Mouse (Mus musculus) intestine, postnatal 0 days (tissue): ENCODE results near the gene Nup107. TPM values are rescaled to one million over a fixed set of nuclear protein-coding genes. Genes with fewer than 3 reads are reported as not detected.

Source experiments
- ATAC-seq: fragments of 200-750 bp; cut with Nextera tagmentation; 2 replicates; pipeline ENCODE4 v1.8.0; 2017; ENCODE audit warnings: mild to moderate bottlenecking, moderate TSS enrichment, moderate library complexity
- H3K27ac ChIP-seq: fragments of 300-500 bp; sonication (generic); 2 replicates; pipeline ENCODE4 v1.5.1; 2014; ENCODE audit warnings: mild to moderate bottlenecking, low read depth, low read length, moderate library complexity
- H3K27me3 ChIP-seq: fragments of 300-500 bp; sonication (generic); replicated peaks from 2 replicates; pipeline ENCODE4 v1.6.1; 2014; ENCODE audit warnings: low read length, mixed read lengths; ENCODE audit not compliant: control insufficient read depth, insufficient read depth
- H3K36me3 ChIP-seq: fragments of 300-500 bp; sonication (generic); 2 replicates; pipeline ENCODE4 v1.6.1; 2014; ENCODE audit warnings: mild to moderate bottlenecking, moderate library complexity; ENCODE audit not compliant: control insufficient read depth, insufficient read depth
- H3K4me1 ChIP-seq: fragments of 300-500 bp; sonication (generic); replicated peaks from 2 replicates; pipeline ENCODE4 v1.6.1; 2014; ENCODE audit warnings: antibody characterized with exemption, low read length, mixed read lengths; ENCODE audit not compliant: control insufficient read depth, insufficient read depth
- H3K4me2 ChIP-seq: fragments of 300-500 bp; sonication (generic); replicated peaks from 2 replicates; pipeline ENCODE4 v1.6.1; 2014; ENCODE audit warnings: low read depth, mild to moderate bottlenecking, moderate library complexity
- H3K4me3 ChIP-seq: fragments of 300-500 bp; sonication (generic); 2 replicates; pipeline ENCODE4 v1.5.1; 2014; ENCODE audit warnings: low read depth, low read length
- H3K9ac ChIP-seq: fragments of 300-500 bp; sonication (generic); 2 replicates; pipeline ENCODE4 v1.6.1; 2014; ENCODE audit warnings: mild to moderate bottlenecking, low read depth, low read length
- H3K9me3 ChIP-seq: fragments of 300-500 bp; sonication (generic); 2 replicates; pipeline ENCODE4 v1.6.1; 2016; ENCODE audit warnings: mixed run types; ENCODE audit not compliant: control insufficient read depth
- CTCF ChIP-seq: sonication (generic); IDR thresholded peaks from 2 replicates; pipeline ENCODE4 v1.5.1; 2016; ENCODE audit warnings: low read depth, mild to moderate bottlenecking, control low read depth, antibody characterized with exemption, moderate library complexity
- WGBS: fragments of 180-500 bp; shearing (Covaris S2); extraction: QIAGEN DNeasy Blood & Tissue Kit; methylation state at CpG from one replicate; pipeline ENCODE4 v1.1.7; 2014; 5-methylcytosine and 5-hydroxymethylcytosine counted together
- polyA plus RNA-seq: library from polyadenylated mRNA; unstranded; fragments of >200 nt; fragmentation: Nextera tagmentation; extraction: Ambion mirVana; gene quantifications from 2 replicates; pipeline ENCODE4 v1.2.1, GENCODE M21; 2015

The Nup107 gene
- polyA plus RNA-seq, 1 experiment from 2014 or later = 16.2 TPM

DNA sequence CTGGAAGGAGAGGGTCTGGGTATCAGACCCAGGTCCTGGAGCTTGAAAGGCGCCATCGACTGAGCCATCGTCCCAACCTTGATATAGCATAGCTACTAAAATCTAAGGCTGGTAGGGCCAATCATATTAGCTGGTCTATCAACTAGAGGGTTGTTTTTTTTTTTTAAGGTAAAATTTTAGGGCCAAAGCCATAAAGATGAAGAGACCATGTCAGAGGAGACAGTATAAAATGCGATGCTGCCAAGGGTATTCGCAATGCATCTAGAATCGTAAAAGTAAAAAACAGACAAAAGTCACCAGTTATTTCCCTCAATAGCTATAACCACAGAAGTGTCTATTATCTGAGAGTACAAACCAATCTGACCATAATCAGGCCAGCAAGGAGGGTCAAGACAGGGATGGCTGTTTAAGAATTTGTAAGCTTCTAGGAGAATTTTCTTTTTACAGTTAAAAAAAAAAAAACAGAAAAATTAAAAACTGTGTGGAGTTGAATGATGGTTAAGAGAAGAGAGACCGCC lies 40.1 kb downstream of the Nup107 start:
- 97% methylated on average over 7 of the region's 7 CpGs for WGBS
- H3K9me3 ChIP-seq = no peaks in the 10 kb centered on the region

GRCm38 (mm10) chr10:117751744-117752143 lies 40.8 kb downstream of the Nup107 start:
- H3K4me2 ChIP-seq = no peak overlapping the region
- TF ChIP-seq CTCF = no peak
- H3K9ac ChIP-seq = no peak overlapping the region
- ATAC-seq = no peak
- no peaks in the 10 kb centered on the region for H3K9me3 ChIP-seq
- H3K4me1 ChIP-seq = no peaks in the 10 kb centered on the region
- no peak overlapping the region for H3K4me3 ChIP-seq
- no peaks in the 10 kb centered on the region for H3K27me3 ChIP-seq
- peaks cover 54% of the 10 kb centered on the region for H3K36me3 ChIP-seq
- H3K27ac ChIP-seq = no peak overlapping the region
- WGBS = 98% methylated on average over 6 of the region's 6 CpGs

More for the DNA sequence above, 40.1 kb downstream of the Nup107 start:
- H3K4me2 ChIP-seq = no peak overlapping the region
- no peak overlapping the region for H3K9ac ChIP-seq
- no peak for ATAC-seq
- no peak overlapping the region for H3K4me3 ChIP-seq
- TF ChIP-seq CTCF = no peak
- no peak overlapping the region for H3K27ac ChIP-seq
- no peaks in the 10 kb centered on the region for H3K27me3 ChIP-seq
- peaks cover 60% of the 10 kb centered on the region for H3K36me3 ChIP-seq
- H3K4me1 ChIP-seq = no peaks in the 10 kb centered on the region

GRCm38 (mm10) chr10:117751282-117751610 lies 41.3 kb downstream of the Nup107 start:
- Histone ChIP-seq H3K36me3 (peaks cover 50% of the 10 kb centered on the region), H3K9ac (no peak overlapping the region), H3K27ac (no peak overlapping the region), H3K4me3 (no peak overlapping the region), H3K4me2 (no peak overlapping the region), H3K4me1 (no peaks in the 10 kb centered on the region), H3K27me3 (no peaks in the 10 kb centered on the region), H3K9me3 (no peaks in the 10 kb centered on the region)
- 96% methylated on average over 14 of the region's 14 CpGs for WGBS
- no peak for ATAC-seq
- TF ChIP-seq CTCF = no peak

GRCm38 (mm10) chr10:117750529-117751281 lies 41.8 kb downstream of the Nup107 start:
- no peak for ATAC-seq
- Histone ChIP-seq H3K27ac (no peak overlapping the region), H3K27me3 (no peaks in the 10 kb centered on the region), H3K4me2 (no peak overlapping the region), H3K9ac (no peak overlapping the region), H3K9me3 (no peaks in the 10 kb centered on the region), H3K4me1 (no peaks in the 10 kb centered on the region), H3K36me3 (peaks cover 46% of the 10 kb centered on the region), H3K4me3 (no peak overlapping the region)
- TF ChIP-seq CTCF = no peak
- 97% methylated on average over 5 of the region's 5 CpGs for WGBS

GRCm38 (mm10) chr10:117749787-117750343 lies 42.6 kb downstream of the Nup107 start:
- peaks cover 38% of the 10 kb centered on the region for H3K36me3 ChIP-seq

GRCm38 (mm10) chr10:117749050-117749686 lies 43.3 kb downstream of the Nup107 start:
- no peak for TF ChIP-seq CTCF
- Histone ChIP-seq H3K4me1 (no peaks in the 10 kb centered on the region), H3K9me3 (no peaks in the 10 kb centered on the region), H3K27me3 (no peaks in the 10 kb centered on the region), H3K9ac (no peak overlapping the region), H3K4me2 (no peak overlapping the region), H3K36me3 (peaks cover 32% of the 10 kb centered on the region), H3K27ac (no peak overlapping the region), H3K4me3 (no peak overlapping the region)
- 95% methylated on average over 10 of the region's 10 CpGs for whole genome bisulfite sequencing
- ATAC-seq = no peak

More at GRCm38 (mm10) chr10:117749787-117750343, 42.6 kb downstream of the Nup107 start:
- Histone ChIP-seq H3K9ac (no peak overlapping the region), H3K27ac (no peak overlapping the region; the same call in 1 of the 2 replicates), H3K27me3 (no peaks in the 10 kb centered on the region), H3K9me3 (no peaks in the 10 kb centered on the region), H3K4me1 (no peaks in the 10 kb centered on the region), H3K4me3 (no peak overlapping the region), H3K4me2 (no peak overlapping the region)
- no peak for TF ChIP-seq CTCF
- ATAC-seq = no peak
- 93% methylated on average over 14 of the region's 14 CpGs for WGBS
